Mouse (Mus musculus): ENCODE measurements around the gene Nsf. TPM values are rescaled to one million over a fixed set of nuclear protein-coding genes. Genes with fewer than 3 reads are reported as not detected.

Gene Nsf
- total and polyA plus RNA-seq, 3 experiments, result 16.5 to 28.7 (median 26.9) TPM

- Histone ChIP-seq H3K27me3 (ENCODE audit: control insufficient read depth, insufficient read depth, low read length) (no peaks in the 10 kb centered on the region), H3K4me1 (ENCODE audit: control insufficient read depth, insufficient read depth, low read length) (peaks cover 6% of the 10 kb centered on the region), H3K79me2 (replicated peaks; ENCODE audit: control insufficient read depth, insufficient read depth, low read length) (no peaks in the 10 kb centered on the region), H3K36me3 (ENCODE audit: control insufficient read depth, insufficient read depth, low read length) (peaks cover 27% of the 10 kb centered on the region), H3K9ac (ENCODE audit: low read depth, low read length) (no peak overlapping the region), H3K4me3 (no peak overlapping the region), H3K27ac (peak overlapping the region; percentile 20; the same call in 1 of the 2 replicates)
- intact Hi-C loops (cut with DNase I), result no loop called here
- TF ChIP-seq POLR2A (IDR thresholded peaks at IDR 0.05; ENCODE audit: insufficient read depth, low read depth, low read length) (no peak), EP300 (IDR thresholded peaks at IDR 0.05; ENCODE audit: insufficient read depth, low read depth, low read length) (no peak), CTCF (IDR thresholded peaks at IDR 0.05) (no peak)
- DNase-seq, result peak in 1 of 2 experiments; percentile 34
- WGBS, result 62% methylated on average over 4 of the region's 4 CpGs
Observed at GRCm38 (mm10) chr11:103979381-103979780, 25.5 kb upstream of the Nsf start.

- no peak overlapping the region for H3K4me3 ChIP-seq
- 85% methylated on average over 3 of the region's 3 CpGs for WGBS
- H3K27ac ChIP-seq, result no peak overlapping the region
- H3K36me3 ChIP-seq (ENCODE audit: control insufficient read depth, insufficient read depth, low read length), result peaks cover 14% of the 10 kb centered on the region
- H3K4me1 ChIP-seq (ENCODE audit: control insufficient read depth, insufficient read depth, low read length), result no peaks in the 10 kb centered on the region; the same call in none of the 2 replicates
- no peak for DNase-seq
- H3K9ac ChIP-seq (ENCODE audit: low read depth, low read length), result no peak overlapping the region
- no peaks in the 10 kb centered on the region for H3K27me3 ChIP-seq (ENCODE audit: control insufficient read depth, insufficient read depth, low read length)
- intact Hi-C loops (cut with DNase I), result no loop called here
- TF ChIP-seq CTCF (IDR thresholded peaks at IDR 0.05) (no peak), EP300 (IDR thresholded peaks at IDR 0.05; ENCODE audit: insufficient read depth, low read depth, low read length) (no peak), POLR2A (IDR thresholded peaks at IDR 0.05; ENCODE audit: insufficient read depth, low read depth, low read length) (no peak)
- no peaks in the 10 kb centered on the region; the same call in 1 of the 2 replicates for H3K79me2 ChIP-seq (replicated peaks; ENCODE audit: control insufficient read depth, insufficient read depth, low read length)
Observed at GRCm38 (mm10) chr11:103970876-103971275, 17.0 kb upstream of the Nsf start.

GRCm38 (mm10) chr11:103969278-103969677 is 15.4 kb upstream of the Nsf start:
- Histone ChIP-seq H3K79me2 (replicated peaks; ENCODE audit: control insufficient read depth, insufficient read depth, low read length) (no peaks in the 10 kb centered on the region; the same call in 1 of the 2 replicates), H3K27ac (no peak overlapping the region), H3K36me3 (ENCODE audit: control insufficient read depth, insufficient read depth, low read length) (peaks cover 8% of the 10 kb centered on the region), H3K4me1 (ENCODE audit: control insufficient read depth, insufficient read depth, low read length) (no peaks in the 10 kb centered on the region; the same call in none of the 2 replicates), H3K27me3 (ENCODE audit: control insufficient read depth, insufficient read depth, low read length) (no peaks in the 10 kb centered on the region), H3K4me3 (no peak overlapping the region), H3K9ac (ENCODE audit: low read depth, low read length) (no peak overlapping the region)
- 86% methylated on average over 5 of the region's 5 CpGs for WGBS
- TF ChIP-seq CTCF (IDR thresholded peaks at IDR 0.05), result no peak
- no peak for TF ChIP-seq POLR2A (IDR thresholded peaks at IDR 0.05; ENCODE audit: insufficient read depth, low read depth, low read length)
- no peak for TF ChIP-seq EP300 (IDR thresholded peaks at IDR 0.05; ENCODE audit: insufficient read depth, low read depth, low read length)
- DNase-seq, result no peak
- intact Hi-C loops (cut with DNase I), result no loop called here

DNA sequence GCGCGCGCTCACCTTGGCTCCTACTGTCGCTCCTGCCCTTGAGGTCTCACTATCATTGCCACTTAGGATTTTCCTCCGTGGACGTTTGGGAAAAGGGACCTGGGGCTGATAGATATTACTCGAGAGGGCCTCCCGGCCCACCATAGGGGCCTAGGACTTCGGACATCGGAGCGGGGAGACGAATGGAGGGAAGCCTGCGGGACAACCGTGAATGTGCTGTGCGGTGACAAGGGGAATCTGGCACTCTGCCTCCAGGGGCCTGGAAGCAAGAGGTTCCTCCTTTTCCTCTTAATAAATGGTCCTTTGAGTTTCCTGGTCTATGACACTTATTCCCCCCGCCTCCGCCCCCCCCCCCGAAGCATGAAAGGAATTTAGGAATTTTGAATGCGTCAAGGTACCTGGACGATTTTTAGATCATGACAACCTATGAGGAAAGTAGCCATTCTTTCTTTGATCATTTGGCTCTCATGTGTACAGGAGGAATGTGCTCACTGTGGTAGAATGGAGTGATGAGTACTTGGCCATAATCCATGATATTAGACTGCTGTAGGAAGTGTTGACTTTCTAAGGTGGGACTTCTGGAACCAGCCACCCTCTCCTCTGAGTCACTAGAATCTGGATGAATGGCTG is 13.4 kb upstream of the Nsf start:
- no peak for DNase-seq
- WGBS, result under 1% methylated on average over 20 of the region's 20 CpGs
- peaks cover 3% of the 10 kb centered on the region; the same call in 1 of the 2 replicates for H3K36me3 ChIP-seq (ENCODE audit: control insufficient read depth, insufficient read depth, low read length)
- intact Hi-C loops (cut with DNase I), result no loop called here
- H3K79me2 ChIP-seq (replicated peaks; ENCODE audit: control insufficient read depth, insufficient read depth, low read length), result no peaks in the 10 kb centered on the region; the same call in 1 of the 2 replicates
- H3K27ac ChIP-seq, result peak overlapping the region; percentile 91
- peak overlapping the region; percentile 78 for H3K9ac ChIP-seq (ENCODE audit: low read depth, low read length)
- no peaks in the 10 kb centered on the region for H3K27me3 ChIP-seq (ENCODE audit: control insufficient read depth, insufficient read depth, low read length)
- TF ChIP-seq CTCF (IDR thresholded peaks at IDR 0.05), result no peak
- TF ChIP-seq EP300 (IDR thresholded peaks at IDR 0.05; ENCODE audit: insufficient read depth, low read depth, low read length), result no peak
- TF ChIP-seq POLR2A (IDR thresholded peaks at IDR 0.05; ENCODE audit: insufficient read depth, low read depth, low read length), result no peak
- H3K4me3 ChIP-seq, result peak overlapping the region; percentile 85
- H3K4me1 ChIP-seq (ENCODE audit: control insufficient read depth, insufficient read depth, low read length), result no peaks in the 10 kb centered on the region; the same call in none of the 2 replicates

DNA sequence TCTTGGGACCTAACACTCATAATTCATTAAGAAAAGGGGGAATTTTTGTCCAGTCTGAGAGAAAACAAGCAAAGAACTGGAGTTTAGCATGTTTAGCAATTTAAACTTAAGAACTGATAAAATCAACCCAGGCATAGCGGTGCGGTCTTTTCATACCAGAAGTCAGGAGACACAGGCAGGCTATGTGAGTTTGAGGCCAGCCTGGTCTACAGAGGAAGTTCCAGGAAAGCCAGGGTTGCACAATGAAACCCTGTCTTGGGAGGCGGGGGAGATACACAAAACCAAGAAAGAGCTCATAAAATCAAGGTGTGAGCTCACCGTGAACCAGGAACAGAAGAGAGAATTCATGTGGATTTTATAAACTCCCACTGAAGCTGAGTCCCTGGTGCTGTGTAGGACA is 3.0 kb upstream of the Nsf start:
- H3K27me3 ChIP-seq (ENCODE audit: control insufficient read depth, insufficient read depth, low read length), result no peaks in the 10 kb centered on the region
- H3K27ac ChIP-seq, result no peak overlapping the region
- WGBS, result 80% methylated on average over 4 of the region's 4 CpGs
- DNase-seq, result no peak
- no peak overlapping the region for H3K4me3 ChIP-seq
- TF ChIP-seq CTCF (IDR thresholded peaks at IDR 0.05), result no peak
- no peak for TF ChIP-seq POLR2A (IDR thresholded peaks at IDR 0.05; ENCODE audit: insufficient read depth, low read depth, low read length)
- no peak for TF ChIP-seq EP300 (IDR thresholded peaks at IDR 0.05; ENCODE audit: insufficient read depth, low read depth, low read length)
- H3K79me2 ChIP-seq (replicated peaks; ENCODE audit: control insufficient read depth, insufficient read depth, low read length), result no peaks in the 10 kb centered on the region; the same call in 1 of the 2 replicates
- no peaks in the 10 kb centered on the region for H3K36me3 ChIP-seq (ENCODE audit: control insufficient read depth, insufficient read depth, low read length)
- H3K9ac ChIP-seq (ENCODE audit: low read depth, low read length), result no peak overlapping the region
- peaks cover 3% of the 10 kb centered on the region for H3K4me1 ChIP-seq (ENCODE audit: control insufficient read depth, insufficient read depth, low read length)
- intact Hi-C loops (cut with DNase I), result no loop called here
